Mouse (Mus musculus) bone marrow, adult 2 months (tissue): ENCODE results near the gene Dusp5. TPM values are rescaled to one million over a fixed set of nuclear protein-coding genes. Genes with fewer than 3 reads are reported as not detected.

ENCODE experiments used
- H3K27ac ChIP-seq: fragments of 200-500 bp; 2 replicates; pipeline ENCODE4 v1.5.1; 2012; ENCODE audit warnings: low read depth, mild to moderate bottlenecking, control low read depth, inconsistent platforms, low read length; ENCODE audit not compliant: control insufficient read depth, poor library complexity, insufficient read depth
- H3K4me1 ChIP-seq: fragments of 200-500 bp; 2 replicates; pipeline ENCODE4 v1.6.1; 2011; ENCODE audit warnings: low read length; ENCODE audit not compliant: control insufficient read depth, insufficient read depth
- H3K4me3 ChIP-seq: fragments of 200-500 bp; replicated peaks from 2 replicates; pipeline ENCODE3; 2011; ENCODE audit warnings: mild to moderate bottlenecking, low read depth, low read length, control low read depth; ENCODE audit not compliant: control insufficient read depth
- CTCF ChIP-seq: fragments of 200-500 bp; IDR thresholded peaks from 2 replicates; pipeline ENCODE4 v1.5.1; 2011; ENCODE audit warnings: low read length, control low read depth; ENCODE audit not compliant: control insufficient read depth, insufficient read depth
- POLR2A ChIP-seq: fragments of 200-500 bp; IDR thresholded peaks from 2 replicates; pipeline ENCODE4 v1.6.1; 2011; ENCODE audit warnings: low read depth, mild to moderate bottlenecking, control low read depth, low read length, borderline replicate concordance; ENCODE audit not compliant: control insufficient read depth
- WGBS: fragments of 180-500 bp; shearing (Covaris S2); methylation state at CpG from one replicate; pipeline ENCODE4 v1.1.7; 2018; 5-methylcytosine and 5-hydroxymethylcytosine counted together
- polyA plus RNA-seq: library from polyadenylated mRNA; stranded (reverse); fragments of >200 nt; gene quantifications from 2 replicates; pipeline ENCODE4 v1.2.4, GENCODE M21; 2011; ENCODE audit warnings: low replicate concordance; ENCODE audit not compliant: missing spikeins, insufficient read depth, insufficient read length

The Dusp5 gene
- polyA plus RNA-seq, 1 experiment: 9.7 TPM

DNA sequence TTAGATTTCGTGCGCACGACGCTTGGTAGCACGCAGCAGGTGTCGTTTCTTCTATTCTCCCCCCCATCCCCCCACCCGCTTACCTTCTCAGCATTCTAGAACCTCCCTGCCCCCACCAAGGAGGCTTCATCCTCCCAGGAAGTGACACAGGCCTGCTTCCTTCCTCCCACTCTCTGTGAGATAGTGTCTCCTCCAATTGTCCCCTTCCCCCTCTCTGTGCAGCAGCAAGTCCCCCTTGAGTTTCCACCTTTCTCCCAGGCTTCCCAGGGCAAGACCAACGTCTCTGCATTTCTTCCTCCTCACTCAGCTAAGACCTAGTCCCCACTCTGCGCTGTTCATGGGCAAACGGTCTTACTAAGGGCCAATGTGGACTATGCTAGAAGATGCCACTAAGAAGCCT is 8.9 kb upstream of the Dusp5 start:
- 63% methylated on average over 10 of the region's 10 CpGs for WGBS
- TF ChIP-seq CTCF: no peak
- no peak for TF ChIP-seq POLR2A
- Histone ChIP-seq H3K4me3 (no peak overlapping the region), H3K27ac (no peak overlapping the region), H3K4me1 (peaks cover 3% of the 10 kb centered on the region; the same call in 1 of the 2 replicates)

GRCm38 (mm10) chr19:53521137-53521795 is 7.6 kb upstream of the Dusp5 start:
- TF ChIP-seq POLR2A (no peak), CTCF (no peak)
- 45% methylated on average over 11 of the region's 11 CpGs for WGBS
- peaks cover 3% of the 10 kb centered on the region; the same call in 1 of the 2 replicates for H3K4me1 ChIP-seq
- H3K4me3 ChIP-seq: no peak overlapping the region
- H3K27ac ChIP-seq: no peak overlapping the region

DNA sequence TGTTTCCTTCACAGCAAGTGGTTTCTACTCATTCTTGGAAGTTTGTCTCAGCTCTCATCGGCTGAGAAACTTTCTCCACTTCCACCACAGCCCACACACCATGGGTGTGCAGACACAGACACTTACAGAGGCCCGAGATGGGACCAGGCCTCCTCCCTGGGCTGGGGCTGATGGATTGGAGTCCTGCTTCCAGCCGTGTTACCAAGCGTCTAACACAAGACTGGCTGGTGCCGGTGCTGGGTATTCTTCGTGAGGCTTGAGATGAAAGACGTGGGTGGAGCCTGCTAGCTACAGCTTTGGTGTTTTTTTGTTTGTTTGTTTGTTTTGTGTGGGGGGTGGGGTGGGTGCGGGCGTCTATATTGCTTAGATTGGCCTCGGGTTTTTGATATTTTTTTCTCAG is 1.4 kb upstream of the Dusp5 start:
- no peak for TF ChIP-seq CTCF
- TF ChIP-seq POLR2A: no peak
- Histone ChIP-seq H3K4me3 (no peak overlapping the region), H3K4me1 (no peaks in the 10 kb centered on the region), H3K27ac (no peak overlapping the region)
- WGBS: 78% methylated on average over 10 of the region's 10 CpGs

GRCm38 (mm10) chr19:53528131-53528621 is 733 bp upstream of the Dusp5 start:
- 14% methylated on average over 13 of the region's 13 CpGs for WGBS
- Histone ChIP-seq H3K27ac (no peak overlapping the region), H3K4me1 (no peaks in the 10 kb centered on the region), H3K4me3 (peak overlapping the region; percentile 71)
- TF ChIP-seq POLR2A: no peak
- no peak for TF ChIP-seq CTCF

DNA sequence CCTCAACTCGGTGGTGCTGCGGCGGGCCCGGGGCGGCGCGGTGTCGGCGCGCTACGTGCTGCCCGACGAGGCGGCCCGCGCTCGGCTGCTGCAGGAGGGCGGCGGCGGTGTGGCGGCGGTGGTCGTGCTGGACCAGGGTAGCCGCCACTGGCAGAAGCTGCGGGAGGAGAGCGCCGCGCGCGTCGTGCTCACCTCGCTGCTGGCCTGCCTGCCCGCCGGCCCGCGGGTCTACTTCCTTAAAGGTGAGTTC is 471 bp downstream of the Dusp5 start:
- TF ChIP-seq POLR2A (no peak), CTCF (no peak)
- H3K27ac ChIP-seq: peak overlapping the region; percentile 71
- H3K4me1 ChIP-seq: no peaks in the 10 kb centered on the region
- H3K4me3 ChIP-seq: peak overlapping the region; percentile 72
- under 1% methylated on average over 36 of the region's 36 CpGs for WGBS

GRCm38 (mm10) chr19:53529705-53530562 is 1.0 kb downstream of the Dusp5 start:
- WGBS: 3% methylated on average over 31 of the region's 31 CpGs

GRCm38 (mm10) chr19:53531416-53531815 is 2.5 kb downstream of the Dusp5 start:
- Histone ChIP-seq H3K4me3 (no peak overlapping the region), H3K4me1 (peaks cover 2% of the 10 kb centered on the region; the same call in 1 of the 2 replicates), H3K27ac (no peak overlapping the region)
- WGBS: 78% methylated on average over 10 of the region's 10 CpGs
- TF ChIP-seq CTCF (no peak), POLR2A (no peak)

More at GRCm38 (mm10) chr19:53529705-53530562, 1.0 kb downstream of the Dusp5 start:
- Histone ChIP-seq H3K4me1 (no peaks in the 10 kb centered on the region), H3K4me3 (peak overlapping the region; percentile 72), H3K27ac (peak overlapping the region; percentile 71)
- no peak for TF ChIP-seq CTCF
- peak; percentile 43; the same call in 1 of the 2 replicates for TF ChIP-seq POLR2A

DNA sequence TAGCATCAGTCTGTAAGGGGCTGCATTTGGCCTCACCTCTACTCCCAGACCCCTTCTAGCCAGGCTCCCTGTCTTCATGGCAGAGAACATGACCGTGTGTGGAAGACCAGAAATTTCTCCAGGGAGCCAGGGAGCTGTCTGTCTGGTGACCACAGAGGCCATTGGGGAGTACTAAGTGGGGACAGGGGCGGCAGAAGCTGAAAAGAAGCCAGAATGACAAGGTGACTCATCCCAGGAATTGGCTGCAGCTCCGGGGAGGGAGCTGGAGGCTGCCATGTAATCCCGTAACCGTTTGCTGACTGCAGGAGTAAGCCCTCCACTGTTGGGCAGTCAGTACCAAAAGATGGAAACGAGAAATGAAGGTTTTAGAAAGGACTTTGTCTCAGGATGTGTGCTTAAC is 3.1 kb downstream of the Dusp5 start:
- WGBS: 62% methylated on average over 6 of the region's 6 CpGs
- TF ChIP-seq CTCF (no peak), POLR2A (no peak)
- no peak overlapping the region for H3K27ac ChIP-seq
- H3K4me3 ChIP-seq: no peak overlapping the region
- peaks cover 2% of the 10 kb centered on the region; the same call in 1 of the 2 replicates for H3K4me1 ChIP-seq
